Mouse (Mus musculus) left cerebral cortex, postnatal 36 days (tissue): Measurements from ENCODE around the gene Ndufb5. TPM values are rescaled to one million over a fixed set of nuclear protein-coding genes. Genes with fewer than 3 reads are reported as not detected.
"Not testable (repeated sequence)": the region's sequence is repeated elsewhere in the genome, so short reads cannot be mapped to it uniquely, and the experiment has no call there.

ENCODE experiments used
- DNase-seq, 2 experiments: peaks; one replicate each; pipeline ENCODE4 v3.0.0; 2021 to 2022; ENCODE audit warnings: low spot score in 2 of 2, mixed read lengths in 1 of 2
- intact Hi-C: fragments of 180-260 bp; cut with DNase I; formaldehyde crosslinking; loops from one replicate; pipeline ENCODE4 v1.15.1; 2025
- total RNA-seq, 2 experiments: library from RNA; stranded (reverse); gene quantifications; 2 replicates each; pipeline ENCODE4 v1.2.3; 2021

Ndufb5 gene
- total RNA-seq = 100 to 1,000 TPM; 201 to 202 TPM

DNA sequence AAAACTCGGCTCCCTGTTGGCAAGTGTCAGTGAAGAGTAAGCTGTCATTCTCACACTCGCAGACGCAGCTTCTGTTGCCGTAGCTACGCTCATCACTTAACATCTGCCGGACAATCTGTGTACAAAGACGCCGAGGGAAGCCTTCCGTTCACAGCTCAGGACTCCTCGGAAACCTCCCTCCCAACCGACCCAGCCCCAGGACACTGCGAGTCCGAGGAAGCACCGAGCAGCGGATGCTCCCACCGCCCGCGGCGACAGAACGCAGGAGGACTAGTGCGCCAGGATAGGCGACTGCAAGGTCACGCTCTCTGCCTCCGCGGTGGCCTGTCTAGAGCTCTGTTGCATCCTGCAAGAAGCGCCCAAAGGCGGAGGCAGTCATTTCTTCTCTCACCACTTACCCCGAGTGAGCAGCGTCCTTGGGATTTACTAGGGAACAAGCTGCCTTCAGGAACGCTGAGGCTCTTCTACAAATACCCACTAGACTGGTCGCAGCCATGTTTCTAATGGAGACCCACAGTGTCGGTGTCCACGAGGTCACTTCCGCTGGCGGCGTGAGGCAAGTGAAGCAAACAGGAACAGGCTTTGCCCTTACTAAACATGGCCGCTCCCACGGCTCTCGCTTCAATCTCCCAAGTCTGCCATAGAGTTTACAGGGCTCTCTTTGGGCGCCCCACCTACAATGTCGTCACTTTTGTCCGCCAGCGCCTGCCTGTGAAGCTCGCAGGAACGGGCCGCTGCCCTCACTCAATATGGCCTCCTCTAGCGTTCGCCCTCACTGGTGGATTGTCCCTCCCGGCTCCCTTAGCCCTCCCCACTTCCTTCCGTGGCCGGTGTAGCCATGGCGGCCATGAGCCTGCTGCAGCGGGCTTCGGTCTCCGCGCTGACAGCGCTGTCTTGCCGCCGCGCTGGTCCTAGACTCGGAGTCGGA, at the start of gene Ndufb5:
Gene Ndufb5, plus strand, starts transcription at position 747 of the 928 bp plus-strand sequence.
- intact Hi-C loops = loop anchor here (2.0 to 5.0 kb wide), 2 partner anchors 80 to 1066 kb away; partner anchors contain the start of gene Usp13
- peak; percentile 99 for DNase-seq

DNA sequence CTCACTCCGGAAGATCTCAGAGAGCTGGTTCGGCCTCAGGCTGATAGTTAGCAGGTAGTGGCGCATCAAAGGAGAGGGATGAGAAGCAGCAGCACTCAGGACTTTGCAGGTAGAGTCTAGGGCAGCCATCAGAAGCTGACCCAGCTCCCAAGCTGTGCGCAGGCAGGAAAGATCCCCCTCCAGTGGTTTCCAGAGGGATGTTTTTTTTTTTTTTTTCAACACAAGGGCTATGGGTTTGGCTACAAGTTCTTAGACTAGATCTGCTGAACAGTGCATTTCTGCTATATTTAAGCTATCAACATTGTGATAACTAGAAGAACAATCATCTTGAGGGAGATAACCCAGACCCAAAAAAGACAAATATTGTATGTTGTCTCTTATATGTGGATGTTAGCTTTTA, 49.6 kb upstream of the Ndufb5 start:
- DNase-seq = no peak
- intact Hi-C loops = no loop called here

GRCm38 (mm10) chr3:32689567-32689999, 47.2 kb upstream of the Ndufb5 start:
- intact Hi-C loops = no loop called here
- no peak for DNase-seq

DNA sequence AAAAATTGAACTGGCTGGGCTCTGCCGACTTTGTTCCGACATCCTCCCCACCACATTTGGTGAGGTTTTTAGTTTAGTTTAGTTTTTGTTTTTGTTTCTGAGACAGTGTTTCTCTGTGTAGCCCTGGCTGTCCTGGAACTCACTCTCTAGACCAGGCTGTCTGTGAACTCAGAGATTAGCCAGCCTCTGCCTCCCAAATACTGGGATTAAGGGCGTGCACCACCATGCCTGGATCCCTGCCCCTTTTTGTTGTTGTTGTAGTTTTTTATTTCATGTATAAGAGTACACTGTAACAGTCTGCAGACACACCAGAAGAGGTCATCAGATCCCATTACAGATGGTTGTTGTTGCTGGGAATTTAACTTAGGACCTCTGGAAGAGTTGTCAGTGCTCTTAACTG, 46.8 kb upstream of the Ndufb5 start:
- intact Hi-C loops = no loop called here

DNA sequence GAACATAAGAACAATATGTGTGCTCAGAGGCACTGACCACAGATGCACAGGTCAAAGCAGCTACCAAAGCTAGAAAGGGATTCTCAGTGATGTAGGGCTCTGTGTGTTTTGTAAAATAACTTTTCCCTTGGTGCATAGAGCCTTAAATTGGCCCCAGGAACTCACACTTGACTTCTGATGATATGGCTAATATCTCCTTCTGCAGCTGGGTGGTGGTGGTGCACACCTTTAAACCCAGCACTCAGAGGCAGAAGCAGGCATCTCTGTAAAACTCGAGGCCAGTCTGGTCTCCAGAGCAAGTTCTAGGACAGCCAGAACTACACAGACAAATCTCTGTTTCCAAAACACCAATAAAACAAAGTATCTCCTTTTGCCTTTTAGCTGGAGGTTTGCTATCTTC, 45.9 kb upstream of the Ndufb5 start:
- DNase-seq = no peak
- intact Hi-C loops = no loop called here

More for the DNA sequence above, 46.8 kb upstream of the Ndufb5 start:
- DNase-seq = no peak

- intact Hi-C loops = no loop called here
Measured at GRCm38 (mm10) chr3:32691841-32692240, 44.9 kb upstream of the Ndufb5 start.

DNA sequence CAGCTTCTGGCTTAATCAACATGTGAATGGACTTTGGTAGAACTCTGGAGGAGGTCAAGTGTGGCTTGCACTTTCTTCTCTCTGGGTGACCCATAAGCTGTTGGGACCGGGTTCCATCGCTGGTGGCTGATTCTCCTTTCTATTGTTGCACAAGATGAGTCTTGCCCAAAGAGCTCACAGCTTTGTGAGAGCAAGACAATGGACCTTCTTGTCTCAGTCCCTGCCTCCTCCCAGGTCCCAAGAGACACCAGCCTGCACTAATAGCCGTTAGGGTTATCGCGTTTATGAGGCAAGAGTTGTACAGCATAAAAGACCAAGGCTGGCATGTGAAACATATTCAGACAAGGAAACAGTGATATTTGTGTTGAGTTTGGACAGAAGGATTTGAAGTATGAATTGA, 42.6 kb upstream of the Ndufb5 start:
- intact Hi-C loops = no loop called here
- no peak for DNase-seq

More at GRCm38 (mm10) chr3:32691841-32692240, 44.9 kb upstream of the Ndufb5 start:
- no peak for DNase-seq

GRCm38 (mm10) chr3:32694737-32695582, 41.8 kb upstream of the Ndufb5 start:
- no peak for DNase-seq
- intact Hi-C loops = no loop called here

- intact Hi-C loops = no loop called here
- no peak for DNase-seq
Measured at GRCm38 (mm10) chr3:32695583-32695980, 41.2 kb upstream of the Ndufb5 start.

- DNase-seq = peak; percentile 86 to 92
Measured at GRCm38 (mm10) chr3:32698228-32698863, 38.4 kb upstream of the Ndufb5 start.

DNA sequence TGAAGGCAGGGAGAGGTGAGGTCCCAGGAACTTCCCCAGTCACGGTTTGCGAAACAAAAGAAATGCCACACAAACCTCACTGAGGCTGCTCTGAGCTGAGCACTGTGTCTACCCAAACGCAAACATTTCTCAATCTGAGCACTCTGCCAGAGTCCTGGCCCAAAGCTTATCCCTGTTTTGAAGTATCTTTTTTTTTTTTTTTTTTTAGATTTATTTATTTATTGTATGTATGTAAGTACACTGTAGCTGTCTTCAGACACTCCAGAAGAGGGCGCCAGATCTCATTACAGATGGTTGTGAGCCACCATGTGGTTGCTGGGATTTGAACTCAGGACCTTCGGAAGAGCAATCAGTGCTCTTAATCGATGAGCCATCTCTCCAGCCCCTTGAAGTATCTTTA, 32.8 kb upstream of the Ndufb5 start:
- DNase-seq, intact Hi-C loops: not testable (repeated sequence)

More at GRCm38 (mm10) chr3:32698228-32698863, 38.4 kb upstream of the Ndufb5 start:
- intact Hi-C loops = loop anchor here (1.0 kb wide), 1 partner anchor 88 kb away; no protein-coding TSS in a partner anchor

GRCm38 (mm10) chr3:32704632-32705031, 32.2 kb upstream of the Ndufb5 start:
- DNase-seq, intact Hi-C loops: not testable (repeated sequence)

GRCm38 (mm10) chr3:32705647-32706348, 31.0 kb upstream of the Ndufb5 start, which contains the start of gene Actl6a:
Gene Actl6a, plus strand, starts transcription at chr3:32706298.
- DNase-seq, intact Hi-C loops: not testable (repeated sequence)

DNA sequence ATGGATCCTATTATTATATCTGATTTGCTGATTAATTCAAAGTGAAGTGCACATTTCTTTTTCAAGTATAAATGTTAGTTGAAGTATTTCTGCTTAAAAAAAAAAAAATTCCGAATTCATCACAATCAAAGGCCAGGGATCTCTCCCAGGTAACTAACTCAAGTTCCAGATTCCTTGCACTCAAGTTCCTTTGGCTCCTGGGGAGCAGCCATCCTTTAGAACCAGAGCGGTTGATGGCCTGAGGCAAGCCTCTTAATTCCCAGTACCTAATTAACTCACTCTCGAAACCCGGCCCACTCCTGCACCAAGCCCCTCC, 28.8 kb upstream of the Ndufb5 start:
- intact Hi-C loops = no loop called here

GRCm38 (mm10) chr3:32708368-32709231, 28.2 kb upstream of the Ndufb5 start:
- peak; percentile 94 to 96 for DNase-seq
- intact Hi-C loops = no loop called here

More for the DNA sequence above, 28.8 kb upstream of the Ndufb5 start:
- DNase-seq = no peak

GRCm38 (mm10) chr3:32709388-32709787, 27.4 kb upstream of the Ndufb5 start:
- intact Hi-C loops = no loop called here
- DNase-seq = no peak

DNA sequence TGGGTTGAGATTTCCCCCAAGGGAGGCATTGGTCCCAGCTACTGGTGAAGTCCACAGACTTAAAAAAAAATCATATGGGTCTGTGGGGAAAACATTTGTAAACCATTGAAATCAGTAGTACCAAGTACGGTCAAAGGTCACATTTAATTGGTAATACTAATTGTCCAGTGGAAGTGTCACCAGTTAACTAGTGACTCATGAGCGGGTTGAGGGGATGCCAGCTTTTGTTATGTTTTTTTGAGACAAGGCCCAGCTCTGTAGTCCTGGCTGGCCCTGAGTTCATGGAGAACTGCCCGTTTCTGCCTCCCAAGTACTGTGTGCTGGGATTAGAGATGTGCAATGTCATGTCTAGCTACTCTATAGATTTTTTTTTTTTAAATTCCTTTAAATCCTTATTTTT, 23.1 kb upstream of the Ndufb5 start:
- no peak for DNase-seq
- intact Hi-C loops = no loop called here

DNA sequence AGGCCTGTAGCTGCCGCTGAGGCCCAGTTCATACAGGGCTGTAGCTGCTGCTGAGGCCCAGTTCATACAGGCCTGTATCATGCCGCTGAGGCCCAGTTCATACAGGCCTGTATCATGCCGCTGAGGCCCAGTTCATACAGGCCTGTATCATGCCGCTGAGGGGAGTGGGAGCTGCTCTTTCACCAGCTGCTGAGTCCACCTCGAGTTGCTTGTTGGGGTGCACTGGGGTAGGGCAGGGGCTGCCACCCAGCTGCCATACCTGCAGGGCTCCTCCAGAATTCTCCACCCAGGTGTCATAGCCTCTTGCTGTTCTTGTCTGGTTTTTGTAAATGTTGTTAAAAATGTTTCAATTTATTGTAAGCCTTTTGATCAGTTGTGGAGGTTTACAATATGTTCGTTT, 19.4 kb upstream of the Ndufb5 start:
- intact Hi-C loops, DNase-seq: not testable (repeated sequence)
